Mouse (Mus musculus) left cerebral cortex, adult 11 months (tissue): ENCODE measurements around the gene Unc45b.

Experiments
- DNase-seq: peaks from one replicate; pipeline ENCODE4 v3.0.0; 2022; ENCODE audit warnings: low spot score

The Unc45b gene

GRCm38 (mm10) chr11:82910250-82910649, at the start of gene Unc45b:
Unc45b (plus strand) TSS chr11:82910550.
- DNase-seq, result no peak

DNA sequence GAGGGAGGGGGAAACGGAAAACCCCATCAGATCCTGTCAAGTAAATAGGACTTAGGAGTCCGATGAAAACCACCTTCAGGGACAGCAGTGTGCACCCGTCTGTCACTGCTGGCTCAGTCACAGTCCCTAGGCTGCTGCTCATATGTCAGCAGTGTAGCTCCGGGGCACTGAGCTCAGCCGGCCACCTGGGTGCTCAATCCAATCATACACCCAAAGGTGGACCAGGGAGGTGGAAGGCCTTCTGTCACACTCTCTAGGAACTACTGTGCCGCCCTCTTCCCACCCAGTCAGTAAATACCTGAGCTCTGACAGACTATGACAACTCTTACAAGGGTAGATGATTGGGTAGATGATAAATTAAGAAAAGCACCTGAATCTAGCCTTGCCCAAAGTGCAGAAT, 49.6 kb upstream of the Unc45b start:
- no peak for DNase-seq

GRCm38 (mm10) chr11:82861558-82861957, 48.8 kb upstream of the Unc45b start:
- no peak for DNase-seq

- DNase-seq, result no peak
Observed at GRCm38 (mm10) chr11:82862638-82863037, 47.7 kb upstream of the Unc45b start.

DNA sequence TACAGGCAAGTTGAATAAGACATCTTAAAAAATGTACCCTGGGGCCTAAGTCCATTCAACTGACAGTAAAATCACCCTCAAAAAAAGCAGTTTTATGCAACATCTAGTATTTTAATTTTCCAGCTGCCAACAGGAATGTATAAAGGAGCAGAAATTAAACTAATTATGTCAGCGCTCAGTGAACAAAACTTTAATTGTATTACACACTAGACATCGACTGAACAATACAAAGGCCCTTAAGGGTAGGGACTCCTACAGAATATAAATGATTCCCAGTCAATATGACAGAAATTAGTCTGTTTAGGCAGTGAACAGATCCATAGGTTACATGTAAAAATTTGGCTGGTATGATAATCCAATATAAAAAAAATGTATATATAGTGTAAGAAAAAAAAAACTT, 47.3 kb upstream of the Unc45b start:
- no peak for DNase-seq

- no peak for DNase-seq
Observed at GRCm38 (mm10) chr11:82863488-82863931, 46.8 kb upstream of the Unc45b start.

DNA sequence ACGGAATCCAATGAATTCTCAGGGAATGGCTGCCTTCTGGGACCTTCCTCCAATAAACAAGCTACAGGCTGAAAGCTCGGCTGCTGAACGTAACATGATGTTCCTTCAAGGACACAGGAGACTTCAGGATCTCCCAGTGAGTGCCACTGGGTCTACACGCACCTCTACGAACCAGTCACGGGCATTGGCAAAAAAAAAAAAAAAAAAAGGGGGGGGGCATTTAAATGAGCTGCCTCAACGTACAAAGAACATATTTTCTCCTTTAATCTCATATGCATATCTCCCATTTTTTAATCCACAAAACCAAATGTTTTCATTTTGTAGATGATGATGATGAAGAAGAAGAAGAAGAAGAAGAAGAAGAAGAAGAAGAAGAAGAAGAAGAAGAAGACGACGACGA, 44.4 kb upstream of the Unc45b start:
- no peak for DNase-seq

- no peak for DNase-seq
Observed at GRCm38 (mm10) chr11:82866850-82867564, 43.3 kb upstream of the Unc45b start.

GRCm38 (mm10) chr11:82867956-82868355, 42.4 kb upstream of the Unc45b start:
- no peak for DNase-seq

DNA sequence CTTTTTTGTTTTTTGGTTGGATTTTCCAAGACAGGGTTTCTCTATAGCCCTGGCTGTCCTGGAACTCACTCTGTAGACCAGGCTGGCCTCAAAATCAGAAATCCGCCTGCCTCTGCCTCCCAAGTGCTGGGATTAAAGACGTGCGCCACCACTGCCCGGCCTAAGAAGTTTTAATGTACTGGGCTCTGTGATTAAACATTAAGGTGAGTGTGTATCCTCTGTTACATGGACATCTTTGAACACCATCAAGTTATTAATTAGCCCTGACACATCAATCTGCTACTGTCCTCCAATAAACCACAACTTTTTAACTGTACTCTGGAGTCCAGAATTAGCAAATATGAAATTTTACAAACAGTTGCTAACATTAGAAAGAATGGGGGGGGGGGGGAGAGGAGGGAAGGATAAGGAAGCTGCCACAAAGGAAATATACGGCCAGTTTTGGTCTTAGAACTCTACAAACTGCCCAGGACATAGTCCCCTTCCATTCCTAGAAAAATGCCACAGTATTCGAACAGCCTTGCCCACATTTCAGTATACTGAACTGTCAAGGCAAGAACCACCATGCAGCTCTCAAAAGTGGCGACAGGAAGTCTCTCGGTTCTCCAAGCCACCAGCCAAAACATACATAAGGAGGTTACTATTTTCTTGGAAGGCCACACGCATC, 40.7 kb upstream of the Unc45b start:
- no peak for DNase-seq

DNA sequence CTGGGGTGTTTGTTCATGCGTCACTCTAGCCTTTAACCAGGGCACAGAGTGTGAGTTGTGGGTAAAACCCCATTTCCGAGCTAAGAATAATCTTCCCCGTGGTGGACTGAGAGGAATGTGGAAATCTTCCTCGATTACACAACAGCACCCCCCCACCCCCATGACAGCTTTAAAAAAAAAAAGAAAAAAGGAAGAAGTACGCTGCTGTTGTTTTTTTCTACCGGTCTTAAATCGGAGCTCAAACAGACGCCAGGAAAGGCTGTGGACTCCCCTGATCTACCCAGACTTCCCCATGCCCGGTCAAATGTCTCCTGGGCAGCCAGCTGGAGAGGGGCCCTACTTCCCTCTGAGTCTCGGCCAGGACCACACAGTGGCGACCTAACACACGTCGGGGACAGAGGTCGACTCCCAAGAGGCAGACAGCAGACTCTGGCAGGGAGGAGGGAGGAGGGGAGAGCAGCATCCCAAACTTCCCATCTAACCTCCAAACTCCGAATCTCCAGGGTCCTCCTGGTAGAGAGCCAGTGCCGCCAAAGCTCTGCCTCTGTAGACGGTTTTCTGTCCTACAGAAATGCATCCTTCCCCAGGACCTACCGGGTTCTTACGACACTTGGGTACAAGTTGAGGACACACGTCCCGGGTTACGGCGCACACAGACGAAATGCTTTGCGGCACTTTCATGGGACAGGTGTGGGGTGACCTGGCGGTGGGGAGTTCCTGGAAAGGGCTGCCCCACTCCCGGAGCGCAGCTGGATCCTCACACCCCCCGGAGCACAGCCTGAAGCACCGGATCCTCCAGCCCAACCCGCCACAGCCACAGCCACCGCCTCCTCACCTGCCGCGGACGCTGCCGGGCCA, 39.9 kb upstream of the Unc45b start:
- no peak for DNase-seq

DNA sequence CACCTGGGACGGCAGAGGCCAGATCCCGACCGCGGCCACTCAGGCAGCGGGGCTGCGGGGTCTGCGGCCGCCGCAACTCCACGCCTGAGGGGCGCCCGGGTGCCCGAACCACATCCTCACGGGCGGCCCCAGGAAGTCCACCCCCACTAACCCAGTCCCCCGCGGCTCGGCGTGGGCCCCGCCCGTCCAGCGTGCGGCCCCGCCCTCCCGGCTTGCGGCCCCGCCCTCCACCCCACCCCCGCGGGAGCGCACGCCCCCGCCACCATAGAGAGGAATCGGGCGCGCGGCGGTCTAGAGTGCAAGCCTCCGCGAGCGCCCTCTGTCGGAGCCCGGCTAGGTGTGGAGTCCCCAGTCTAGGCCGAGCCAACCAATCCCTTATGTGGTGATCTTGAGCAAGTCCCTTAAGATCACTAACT, 39.3 kb upstream of the Unc45b start, which contains the start of gene Rffl:
Gene Rffl, minus strand, starts transcription at position 180 of the 416 bp plus-strand sequence.
- DNase-seq, result peak; percentile 89

DNA sequence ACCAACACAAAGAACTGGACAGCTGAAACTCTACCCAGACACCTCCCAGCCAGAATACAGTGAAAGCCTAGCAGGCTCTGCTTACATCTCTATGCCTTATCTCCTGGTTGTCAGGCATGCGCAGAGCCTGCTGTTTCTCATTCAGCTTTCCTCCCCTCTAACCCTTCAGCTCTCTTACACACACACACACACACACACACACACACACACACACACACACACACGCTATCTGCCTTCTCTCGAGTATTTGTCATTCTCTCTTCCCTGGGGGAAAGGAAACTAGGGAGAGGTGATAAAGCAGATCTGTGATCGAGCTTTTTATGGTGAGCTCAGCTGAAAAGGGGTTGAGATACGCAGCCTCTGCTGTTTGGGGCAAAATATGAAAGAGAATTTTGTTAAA, 35.4 kb upstream of the Unc45b start:
- DNase-seq, result no peak

DNA sequence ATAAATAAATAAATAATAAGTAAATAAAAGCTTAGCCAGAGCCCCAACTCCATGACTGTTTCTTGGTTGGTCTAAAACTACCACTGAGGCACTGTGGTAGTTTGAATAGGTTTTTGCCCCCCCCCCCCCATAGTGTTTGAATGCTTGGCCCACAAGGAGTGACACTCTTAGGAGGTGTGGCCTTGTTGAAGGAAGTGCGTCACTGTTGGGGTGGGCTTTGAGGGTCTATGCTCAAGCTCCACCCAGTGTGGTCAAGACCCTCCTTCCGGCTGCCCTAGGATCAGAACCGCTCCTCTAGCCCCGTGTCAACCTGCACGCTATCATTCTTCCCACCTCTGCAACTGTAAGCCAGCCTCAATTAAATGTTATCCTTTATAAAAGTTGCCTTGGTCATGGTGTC, 34.7 kb upstream of the Unc45b start:
- DNase-seq, result no peak

- no peak for DNase-seq
Observed at GRCm38 (mm10) chr11:82877726-82878344, 32.5 kb upstream of the Unc45b start.

- DNase-seq, result no peak
Observed at GRCm38 (mm10) chr11:82883180-82883579, 27.2 kb upstream of the Unc45b start.

GRCm38 (mm10) chr11:82886559-82886958, 23.8 kb upstream of the Unc45b start:
- DNase-seq, result no peak

DNA sequence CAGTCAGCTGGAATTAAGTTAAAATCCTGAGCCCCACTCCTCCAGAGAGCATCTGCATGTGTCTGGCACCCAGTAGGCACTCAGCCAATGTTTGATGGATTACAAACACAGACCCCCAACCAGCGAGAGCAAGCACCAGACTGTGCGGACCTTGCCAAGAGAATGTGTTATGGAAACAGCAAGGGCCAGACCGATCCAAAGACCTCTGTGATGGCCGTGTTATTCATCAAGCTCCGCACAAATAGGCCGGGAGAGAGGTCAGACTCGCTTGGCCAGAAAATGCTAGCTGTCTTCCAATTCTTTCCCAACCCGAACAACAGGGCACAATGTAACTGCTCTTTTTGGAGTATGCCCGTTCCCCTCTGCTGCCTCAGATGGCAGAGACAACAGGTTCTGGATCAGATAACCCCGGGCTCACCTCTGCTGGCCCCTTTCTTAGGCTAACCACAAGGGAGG, 21.8 kb upstream of the Unc45b start:
- no peak for DNase-seq

DNA sequence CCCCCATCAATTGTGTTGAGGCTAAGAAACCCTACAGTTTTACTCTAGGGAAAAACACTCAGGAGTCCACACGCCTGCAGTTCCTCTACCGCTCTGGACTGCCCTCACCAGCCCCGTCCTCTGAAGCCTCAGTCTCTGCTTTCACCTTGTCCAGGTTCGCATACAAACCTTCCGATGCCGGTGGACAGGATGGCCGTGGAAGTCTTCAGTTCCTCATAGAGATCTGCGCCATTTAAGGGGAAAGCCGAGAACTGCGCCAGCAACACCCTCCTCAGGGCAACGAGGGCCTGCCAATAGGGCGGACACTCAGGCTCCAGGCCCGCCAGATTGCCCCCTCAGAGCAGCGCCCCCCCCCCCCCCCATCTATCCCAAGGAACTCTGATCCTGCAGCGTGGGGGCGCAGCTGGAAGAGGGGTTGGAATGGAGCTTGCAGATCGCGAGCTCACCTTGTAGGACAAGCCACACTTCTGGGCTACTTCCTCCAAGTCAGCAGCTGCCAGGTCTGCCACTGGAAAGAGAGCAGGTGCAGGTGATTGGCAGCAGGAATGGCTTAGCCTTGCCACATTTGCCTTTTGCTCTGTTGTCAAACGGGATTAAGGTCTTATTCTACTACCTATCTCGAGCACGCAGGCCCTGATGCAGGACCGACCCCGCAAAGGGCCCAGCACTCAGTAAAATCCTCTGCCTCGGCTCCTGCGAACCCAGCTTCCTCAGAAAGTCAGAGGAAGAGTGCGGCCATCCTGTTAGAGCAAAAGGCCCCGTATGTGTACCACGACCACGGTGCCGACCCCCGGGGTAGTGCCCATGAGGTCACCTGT, 20.6 kb upstream of the Unc45b start:
- DNase-seq, result no peak

DNA sequence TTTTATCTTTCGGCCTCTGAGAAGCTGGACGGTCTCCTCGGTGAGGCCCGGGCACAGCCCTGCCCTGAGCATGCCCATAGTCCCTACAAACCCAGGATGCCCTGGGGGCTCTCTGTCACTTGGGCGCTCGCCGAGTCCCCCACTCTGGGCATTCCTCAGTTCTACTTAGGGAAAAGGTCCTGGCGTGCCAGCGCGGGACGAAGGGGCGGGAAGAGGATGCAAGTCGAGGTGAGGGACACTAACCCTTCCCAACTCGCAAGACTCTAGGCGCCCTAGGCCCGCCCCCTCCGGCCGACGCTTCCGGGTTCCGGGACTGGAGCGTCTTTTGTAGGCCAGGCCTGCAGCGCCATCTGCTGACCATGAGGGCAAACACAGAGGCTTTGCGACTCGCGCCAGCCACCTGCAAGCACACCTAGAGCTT, 20.0 kb upstream of the Unc45b start, which contains the start of gene Rad51d:
Gene Rad51d, minus strand, starts transcription at position 273 of the 421 bp plus-strand sequence.
- DNase-seq, result peak; percentile 87

- DNase-seq, result no peak
Observed at GRCm38 (mm10) chr11:82891936-82892335, 18.4 kb upstream of the Unc45b start, which contains the start of gene Fndc8. Fndc8 (plus strand) TSS chr11:82892124.
